Mouse (Mus musculus) cerebellum, adult 2 months (tissue): Measurements from ENCODE around the gene Depdc5.

Experiments
- CTCF ChIP-seq: fragments of 200-500 bp; IDR thresholded peaks from 2 replicates; pipeline ENCODE4 v1.5.1; 2011; ENCODE audit warnings: low read depth, mild to moderate bottlenecking, control low read depth, low read length, moderate library complexity, borderline replicate concordance; ENCODE audit not compliant: insufficient read depth
- POLR2A ChIP-seq: fragments of 200-500 bp; IDR thresholded peaks from 2 replicates; pipeline ENCODE4 v1.6.1; 2011; ENCODE audit warnings: low read length, control low read depth, borderline replicate concordance; ENCODE audit not compliant: insufficient read depth

DNA sequence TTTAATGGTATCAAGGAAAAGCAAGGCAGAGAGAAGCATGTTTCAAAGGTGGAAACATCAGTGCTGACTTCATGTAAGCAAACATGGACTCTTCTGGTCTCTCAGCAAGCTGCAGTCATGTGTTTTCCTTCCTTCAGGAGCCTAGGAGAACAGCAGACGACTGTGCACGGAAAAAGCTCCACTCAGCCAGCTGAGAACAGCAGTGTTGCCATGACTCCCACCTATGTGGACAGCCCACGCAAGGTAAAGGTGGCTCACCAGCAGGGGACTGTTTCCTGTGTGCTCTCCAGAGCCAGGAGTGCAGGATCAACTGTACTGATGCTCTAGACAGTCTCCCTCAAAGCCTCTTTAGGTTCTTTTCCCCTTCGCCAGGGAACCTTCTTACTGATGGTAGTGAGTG lies 92.2 kb downstream of the Depdc5 start:
- no peak for TF ChIP-seq POLR2A
- TF ChIP-seq CTCF = no peak
